Mouse (Mus musculus): ENCODE data around the gene Rap1a. TPM values are rescaled to one million over a fixed set of nuclear protein-coding genes. Genes with fewer than 3 reads are reported as not detected.

Rap1a gene
- polyA plus RNA-seq, 1 experiment from 2014 or later, result 83.4 TPM

DNA sequence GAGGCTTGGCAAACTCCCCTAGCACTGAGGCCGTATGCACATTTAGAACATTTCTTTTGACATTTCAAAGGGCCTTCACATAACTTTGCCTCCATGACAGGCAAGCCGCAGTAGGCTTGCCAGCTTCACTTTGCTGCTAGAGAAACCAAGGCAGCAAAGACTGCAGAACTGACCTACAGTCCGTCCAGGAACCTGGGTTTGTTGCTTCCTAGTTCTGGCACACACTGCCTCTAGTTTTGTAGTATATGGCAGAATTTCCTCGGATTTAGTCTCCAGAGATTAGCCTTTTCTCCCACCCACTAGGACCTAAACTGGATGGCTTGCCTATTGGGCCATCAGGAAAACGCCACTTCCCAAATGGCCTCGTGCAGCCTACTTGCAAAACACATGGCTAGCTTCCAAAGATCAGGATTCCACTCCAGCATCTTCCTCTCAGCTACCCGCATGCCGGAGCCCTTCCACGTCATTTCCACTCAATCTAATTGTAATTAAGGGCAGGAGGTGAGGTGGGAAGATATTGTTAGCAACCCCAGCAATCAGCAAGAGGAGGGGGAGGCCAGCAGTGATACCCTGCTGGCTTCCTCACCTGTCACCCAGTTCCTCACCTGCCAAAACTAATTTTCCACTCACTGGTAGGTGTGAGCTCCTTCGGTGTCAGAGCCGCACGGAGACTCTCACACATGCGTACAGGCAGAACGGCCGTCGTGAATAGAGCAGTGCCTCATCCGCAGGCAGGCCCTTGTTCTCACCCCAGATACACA is 104.6 kb downstream of the Rap1a start:
- Histone ChIP-seq H3K36me3 (no peaks in the 10 kb centered on the region), H3K27me3 (peaks cover 26% of the 10 kb centered on the region), H3K9me3 (no peaks in the 10 kb centered on the region), H3K9ac (0 out of 2 replicates have a peak overlapping the region, but pooled peaks have one; percentile 24), H3K4me3 (no peak overlapping the region), H3K4me2 (replicated peaks) (peak overlapping the region; percentile 37), H3K27ac (no peak overlapping the region), H3K4me1 (peaks cover 13% of the 10 kb centered on the region)
- ATAC-seq (ENCODE audit: insufficient number of reproducible peaks, insufficient read depth, low FRiP score, low TSS enrichment), result no peak
- WGBS, result 72% methylated on average over 17 of the region's 17 CpGs

DNA sequence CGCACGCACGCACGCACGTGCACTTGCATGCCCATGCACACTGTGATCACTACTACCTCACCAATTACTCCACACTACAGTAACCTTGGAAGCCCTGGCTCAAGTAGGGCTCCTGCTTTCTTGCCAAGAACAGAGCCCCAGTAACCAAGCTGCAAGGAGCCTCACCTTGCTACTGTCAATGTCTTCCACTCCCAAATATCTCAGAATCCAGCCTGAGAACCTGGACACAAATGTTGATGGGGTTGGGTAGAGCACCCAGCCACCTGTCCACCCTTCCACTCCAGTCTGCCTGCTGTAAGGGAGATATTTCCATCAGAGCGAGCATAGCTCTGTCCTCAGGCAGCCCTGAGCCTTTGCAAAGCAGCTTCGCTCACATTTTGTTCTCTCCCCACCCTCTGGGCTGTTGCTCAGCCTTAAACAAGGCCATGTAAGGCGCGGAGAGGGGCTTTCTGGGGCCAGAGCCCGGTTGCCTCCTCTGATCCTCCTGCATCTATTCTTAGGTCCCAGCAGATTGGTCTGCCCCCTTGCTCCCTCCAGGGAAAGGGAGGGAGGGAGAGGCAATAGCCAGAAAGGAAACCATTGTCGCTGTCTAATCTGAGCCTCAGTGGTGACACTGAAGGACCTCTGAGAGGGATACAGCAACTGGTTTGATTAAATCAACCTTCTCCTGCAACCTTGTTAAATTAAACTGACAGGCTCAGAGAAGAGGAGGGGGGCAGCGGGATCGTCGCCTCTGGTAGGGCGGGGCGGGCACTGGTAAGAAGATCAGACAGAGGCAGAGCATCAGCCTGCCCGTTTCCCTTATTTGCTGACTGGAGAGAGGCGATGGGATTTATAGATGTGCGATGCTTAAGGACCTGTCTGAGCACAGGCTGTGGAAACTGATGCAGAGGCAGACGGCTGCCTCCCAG is 105.4 kb downstream of the Rap1a start:
- Histone ChIP-seq H3K9ac (peak overlapping the region; percentile 24; the same call in 1 of the 2 replicates), H3K36me3 (no peaks in the 10 kb centered on the region), H3K27ac (0 out of 2 replicates have a peak overlapping the region, but pooled peaks have one; percentile 23), H3K9me3 (no peaks in the 10 kb centered on the region), H3K4me3 (peak overlapping the region; percentile 10; the same call in 1 of the 2 replicates), H3K4me2 (replicated peaks) (peak overlapping the region; percentile 37), H3K27me3 (peaks cover 26% of the 10 kb centered on the region), H3K4me1 (peaks cover 13% of the 10 kb centered on the region)
- peak; percentile 48 for ATAC-seq (ENCODE audit: insufficient number of reproducible peaks, insufficient read depth, low FRiP score, low TSS enrichment)
- 29% methylated on average over 20 of the region's 20 CpGs for WGBS

DNA sequence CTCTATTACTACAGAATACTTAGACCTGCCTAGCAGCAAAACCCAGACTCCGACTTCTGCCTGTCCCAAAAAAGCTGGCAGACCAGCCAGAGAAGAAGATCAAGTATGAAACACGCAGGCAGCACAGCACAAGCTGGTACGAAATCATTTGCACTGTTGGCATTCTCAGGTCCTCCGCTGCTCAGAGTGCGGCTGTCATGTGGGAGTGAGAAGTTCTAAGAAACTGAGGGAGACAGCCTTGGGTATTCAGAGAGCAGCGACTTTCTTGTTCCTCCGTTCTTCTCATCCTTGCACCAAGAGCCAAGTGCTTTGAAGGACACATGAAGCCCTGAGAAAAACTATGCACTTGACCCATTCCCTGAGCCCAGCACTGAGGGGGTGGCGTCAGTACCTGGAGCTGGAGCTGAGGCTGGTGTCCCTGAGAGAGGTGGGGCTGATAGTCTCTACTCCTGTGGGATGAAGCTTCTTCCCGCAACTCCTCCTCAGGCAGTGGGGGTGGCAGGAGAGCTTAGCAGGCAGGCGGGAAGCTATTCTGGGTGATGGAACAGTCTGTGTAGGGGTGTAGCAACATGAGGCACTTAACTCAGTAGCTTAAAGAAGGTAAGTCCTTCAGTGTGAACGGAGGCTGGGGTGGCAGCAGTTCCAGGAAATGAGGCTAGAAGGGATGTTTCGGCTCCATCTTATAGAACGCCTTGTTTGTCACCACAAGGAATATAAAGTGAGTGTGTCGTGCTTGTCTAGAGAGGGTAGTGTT is 107.6 kb downstream of the Rap1a start:
- 74% methylated on average over 14 of the region's 14 CpGs for WGBS
- Histone ChIP-seq H3K9ac (no peak overlapping the region), H3K9me3 (no peaks in the 10 kb centered on the region), H3K4me3 (no peak overlapping the region), H3K4me1 (peaks cover 13% of the 10 kb centered on the region), H3K4me2 (replicated peaks) (no peak overlapping the region), H3K36me3 (no peaks in the 10 kb centered on the region), H3K27me3 (peaks cover 26% of the 10 kb centered on the region), H3K27ac (no peak overlapping the region)
- no peak for ATAC-seq (ENCODE audit: insufficient number of reproducible peaks, insufficient read depth, low FRiP score, low TSS enrichment)

DNA sequence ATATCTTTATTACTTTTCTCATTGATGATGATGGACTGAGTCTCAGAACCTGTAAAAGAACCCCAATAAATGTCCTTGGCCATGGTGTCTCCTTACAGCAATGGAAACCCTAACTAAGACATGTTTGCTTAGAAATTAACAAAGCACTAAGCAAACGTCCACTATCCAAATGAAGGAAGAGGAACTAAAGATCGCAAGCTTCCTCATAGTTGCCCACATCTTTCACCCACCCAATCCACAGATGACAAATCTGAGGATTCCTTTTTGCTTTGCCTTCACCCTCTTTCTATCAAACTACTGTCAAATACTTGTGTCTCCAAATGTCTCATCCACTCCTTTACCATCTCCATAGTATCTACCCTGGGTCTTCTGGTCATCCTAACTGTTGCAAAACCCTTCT is 112.6 kb downstream of the Rap1a start:
- Histone ChIP-seq H3K9ac (no peak overlapping the region), H3K4me2 (replicated peaks) (no peak overlapping the region), H3K4me1 (peaks cover 7% of the 10 kb centered on the region; the same call in 1 of the 2 replicates), H3K27me3 (peaks cover 1% of the 10 kb centered on the region), H3K27ac (no peak overlapping the region), H3K9me3 (no peaks in the 10 kb centered on the region), H3K4me3 (no peak overlapping the region), H3K36me3 (peaks cover 6% of the 10 kb centered on the region)
- WGBS, result 85% methylated on average over 2 of the region's 2 CpGs
- ATAC-seq (ENCODE audit: insufficient number of reproducible peaks, insufficient read depth, low FRiP score, low TSS enrichment), result no peak

DNA sequence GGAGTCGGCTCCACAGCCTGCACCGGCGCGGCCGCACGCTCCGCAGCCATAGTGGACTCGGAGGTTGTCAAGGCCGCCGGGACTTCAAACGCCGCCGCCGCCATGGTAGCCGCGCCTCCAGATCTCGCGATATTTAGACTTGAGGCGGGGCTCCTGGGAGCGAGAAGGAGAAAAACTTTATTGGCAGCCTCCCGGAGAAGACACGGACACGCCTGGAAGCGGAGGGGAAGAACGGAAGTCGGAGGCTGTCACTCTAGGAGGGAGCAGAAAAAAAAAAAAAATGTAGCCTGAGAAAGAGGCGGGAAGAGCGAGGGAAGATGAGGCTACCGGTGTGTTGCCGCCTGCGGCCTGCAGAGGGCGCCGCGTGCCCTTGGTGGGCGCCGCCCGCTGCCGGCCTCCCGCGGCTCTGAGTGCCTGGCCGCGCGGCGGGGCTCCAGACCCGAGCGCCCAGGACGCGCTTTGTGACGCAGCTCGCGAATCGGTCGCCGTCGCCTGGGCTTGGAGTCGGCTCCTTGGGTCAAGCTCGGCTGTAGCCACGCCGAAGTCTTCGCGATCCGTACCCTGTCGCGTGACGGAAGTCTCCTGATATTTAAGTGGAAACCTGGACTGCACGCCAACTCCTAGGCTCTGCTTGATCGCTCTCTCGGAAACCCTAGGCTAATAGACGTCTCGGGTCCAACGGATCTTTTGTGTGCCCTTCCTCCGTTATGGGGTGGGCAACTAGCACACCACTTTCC is 113.6 kb downstream of the Rap1a start, which contains the start of gene Ddx20:
TSS of gene Ddx20 (minus strand) at position 251 of the 737 bp plus-strand sequence.
- Histone ChIP-seq H3K9ac (peak within 1 kb of the TSS; percentile 93), H3K4me2 (replicated peaks) (peak within 1 kb of the TSS; percentile 59), H3K36me3 (peaks cover 16% of the 10 kb centered on the region), H3K27ac (peak within 1 kb of the TSS; percentile 81), H3K27me3 (no peaks in the 10 kb centered on the region), H3K4me3 (peak within 1 kb of the TSS; percentile 97), H3K9me3 (no peaks in the 10 kb centered on the region), H3K4me1 (peaks cover 7% of the 10 kb centered on the region; the same call in 1 of the 2 replicates)
- whole genome bisulfite sequencing, result under 1% methylated on average over 70 of the region's 72 CpGs
- peak; percentile 94 for ATAC-seq (ENCODE audit: insufficient number of reproducible peaks, insufficient read depth, low FRiP score, low TSS enrichment)

DNA sequence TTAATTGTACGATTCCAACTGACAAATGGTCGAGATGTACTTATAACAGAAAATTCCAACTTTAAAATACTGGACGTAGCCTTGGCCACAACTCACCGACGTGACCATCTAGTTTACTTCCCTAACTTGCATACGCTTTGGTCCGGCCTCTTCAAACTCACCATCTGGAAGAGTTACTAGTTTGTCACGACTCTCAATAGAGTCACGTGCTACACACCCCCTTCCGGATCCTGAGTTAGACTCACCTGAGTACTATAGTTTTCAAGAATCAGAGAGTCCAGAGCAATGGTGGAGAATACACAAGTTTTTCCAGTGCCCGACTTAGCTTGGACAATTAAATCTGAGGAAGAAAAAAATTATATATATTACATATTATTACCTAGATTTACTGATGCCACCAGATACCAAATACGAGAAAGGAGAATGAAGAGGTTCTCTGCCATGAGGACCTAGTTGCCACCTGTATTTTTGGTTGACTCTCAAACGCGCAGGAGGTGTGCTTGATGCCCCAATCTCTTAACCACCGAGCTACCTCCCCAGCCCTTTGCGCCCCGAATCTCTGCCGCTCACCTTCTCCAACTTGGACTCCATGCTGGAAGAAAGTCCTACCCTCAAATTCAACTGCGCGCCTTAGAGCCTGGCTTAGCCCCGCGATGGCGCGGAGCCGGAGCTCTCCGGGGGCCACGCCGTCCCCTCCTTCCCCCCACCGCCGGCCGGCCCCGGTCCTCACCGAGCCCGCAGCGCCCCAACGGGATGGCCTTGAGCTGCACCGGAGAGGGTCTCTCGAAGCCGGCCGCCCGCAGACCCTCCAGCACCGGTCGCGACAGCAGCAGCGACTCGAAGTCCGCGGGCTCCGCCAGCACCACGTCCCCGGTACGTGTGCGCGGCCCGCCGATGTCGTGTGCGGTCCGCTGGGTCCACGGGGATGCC is 114.5 kb downstream of the Rap1a start:
- ATAC-seq (ENCODE audit: insufficient number of reproducible peaks, insufficient read depth, low FRiP score, low TSS enrichment), result no peak; the same call in 1 of the 2 replicates
- peak overlapping the region; percentile 81 for H3K27ac ChIP-seq
- H3K4me1 ChIP-seq, result peaks cover 7% of the 10 kb centered on the region; the same call in 1 of the 2 replicates
- 8% methylated on average over 60 of the region's 60 CpGs for WGBS
- peaks cover 17% of the 10 kb centered on the region for H3K36me3 ChIP-seq
- peak overlapping the region; percentile 93 for H3K9ac ChIP-seq
- H3K4me2 ChIP-seq (replicated peaks), result peak overlapping the region; percentile 56
- no peaks in the 10 kb centered on the region for H3K27me3 ChIP-seq
- no peaks in the 10 kb centered on the region for H3K9me3 ChIP-seq
- peak overlapping the region; percentile 97 for H3K4me3 ChIP-seq

DNA sequence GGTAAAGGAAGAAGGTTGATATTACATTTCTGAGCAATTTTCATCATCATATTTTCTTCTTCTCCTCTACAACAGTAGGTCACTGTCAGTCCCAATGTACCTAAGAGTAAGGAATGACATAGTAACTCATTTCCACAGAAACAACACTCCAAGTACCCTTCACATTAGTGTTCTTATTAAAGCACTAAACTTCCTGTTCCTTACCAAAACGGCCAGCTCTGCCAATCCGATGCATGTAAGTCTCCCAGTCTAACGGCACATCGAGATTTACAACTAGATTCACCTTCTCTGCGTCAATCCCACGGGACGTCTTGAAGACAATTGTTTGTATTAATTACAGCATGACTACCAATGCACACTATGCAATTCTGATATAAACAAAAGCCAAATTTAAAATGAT is 120.8 kb downstream of the Rap1a start:
- no peak for ATAC-seq (ENCODE audit: insufficient number of reproducible peaks, insufficient read depth, low FRiP score, low TSS enrichment)
- H3K27ac ChIP-seq, result no peak overlapping the region
- no peaks in the 10 kb centered on the region for H3K4me1 ChIP-seq
- no peak overlapping the region for H3K9ac ChIP-seq
- H3K9me3 ChIP-seq, result no peaks in the 10 kb centered on the region
- H3K4me3 ChIP-seq, result no peak overlapping the region
- peaks cover 50% of the 10 kb centered on the region for H3K36me3 ChIP-seq
- no peaks in the 10 kb centered on the region for H3K27me3 ChIP-seq
- no peak overlapping the region for H3K4me2 ChIP-seq (replicated peaks)
- WGBS, result 92% methylated on average over 7 of the region's 7 CpGs

Other genes with a start within 250 kb of the Rap1a start
- gene Ddx20, start 113.8 kb downstream of the Rap1a start, polyA plus RNA-seq (2016; fragmentation: Nextera tagmentation; extraction: Ambion mirVana), result 44.6 and 45.8 TPM in 2 replicates
- 2.5 and 3.1 TPM in 2 replicates for gene Inka2, start 96.7 kb downstream of the Rap1a start, polyA plus RNA-seq (2016; fragmentation: Nextera tagmentation; extraction: Ambion mirVana)
- gene Adora3, start 69.5 kb upstream of the Rap1a start, polyA plus RNA-seq (2016; fragmentation: Nextera tagmentation; extraction: Ambion mirVana), result 0.26 TPM in 1 of 2 replicates, not detected in the other
- gene Tmigd3, start 69.6 kb upstream of the Rap1a start, polyA plus RNA-seq (2016; fragmentation: Nextera tagmentation; extraction: Ambion mirVana), result not detected in 2 replicates
- 0.33 and 0.46 TPM in 2 replicates for gene I830077J02Rik, start 131.3 kb upstream of the Rap1a start, polyA plus RNA-seq (2016; fragmentation: Nextera tagmentation; extraction: Ambion mirVana)
- gene Wdr77, start 158.0 kb upstream of the Rap1a start, polyA plus RNA-seq (2016; fragmentation: Nextera tagmentation; extraction: Ambion mirVana), result 114 and 127 TPM in 2 replicates
- 419 and 438 TPM in 2 replicates for gene Atp5f1, start 158.8 kb upstream of the Rap1a start, polyA plus RNA-seq (2016; fragmentation: Nextera tagmentation; extraction: Ambion mirVana)
- gene Ovgp1, start 172.4 kb upstream of the Rap1a start, polyA plus RNA-seq (2016; fragmentation: Nextera tagmentation; extraction: Ambion mirVana), result 1.6 and 1.9 TPM in 2 replicates
- gene Pifo, start 213.3 kb upstream of the Rap1a start, polyA plus RNA-seq (2016; fragmentation: Nextera tagmentation; extraction: Ambion mirVana), result not detected in 2 replicates
- not detected in 2 replicates for gene Chil5, start 231.5 kb upstream of the Rap1a start, polyA plus RNA-seq (2016; fragmentation: Nextera tagmentation; extraction: Ambion mirVana)

Measured in embryonic facial prominence, embryonic 12.5 days (tissue).